Mouse (Mus musculus): ENCODE data around the gene Pcnx3. TPM values are rescaled to one million over a fixed set of nuclear protein-coding genes. Genes with fewer than 3 reads are reported as not detected.
A peak's percentile ranks its signal among the peaks of the same experiment; 100 is the strongest.

The Pcnx3 gene
- polyA plus RNA-seq, 1 experiment from 2014 or later, result 20.9 TPM

DNA sequence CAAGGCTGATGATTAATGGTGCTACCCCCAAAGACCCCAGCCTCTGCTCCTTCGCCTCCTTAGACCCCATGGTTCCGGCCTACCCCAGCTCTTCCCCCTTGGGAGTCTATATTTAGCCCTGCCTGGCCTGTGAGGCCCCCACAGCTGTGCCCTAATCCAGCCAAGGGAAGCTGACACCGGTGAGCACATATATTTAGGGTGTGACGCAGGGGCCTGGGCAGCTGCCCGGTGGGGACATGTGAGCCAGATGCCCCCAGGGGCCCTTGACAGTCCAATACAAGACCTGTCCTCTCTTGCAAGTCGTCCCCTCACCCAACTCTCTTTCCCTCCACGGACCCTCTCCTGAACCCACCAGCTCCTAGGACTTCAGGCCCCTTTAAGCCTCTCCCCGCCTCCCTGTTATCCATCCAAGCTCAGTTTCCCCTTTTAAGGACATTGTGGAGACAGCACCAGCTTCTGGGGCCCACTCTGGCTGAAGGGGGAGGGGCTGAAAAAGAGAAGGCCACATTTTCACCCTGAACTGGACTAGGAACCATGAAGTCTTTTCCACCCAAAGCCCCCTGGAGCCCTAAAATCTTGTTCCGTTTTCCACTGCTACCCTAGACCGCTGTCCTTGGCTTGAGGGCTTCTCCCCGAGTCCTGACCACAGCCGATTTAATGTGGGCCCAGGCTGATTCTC is 36.5 kb upstream of the Pcnx3 start:
- H3K9ac ChIP-seq, result peak overlapping the region; percentile 51
- H3K4me1 ChIP-seq, result peaks cover 56% of the 10 kb centered on the region
- peak overlapping the region; percentile 78 for H3K4me2 ChIP-seq
- 60% methylated on average over 12 of the region's 12 CpGs for WGBS
- no peaks in the 10 kb centered on the region for H3K9me3 ChIP-seq
- peak overlapping the region; percentile 46 for H3K4me3 ChIP-seq
- peak overlapping the region; percentile 82 for H3K27ac ChIP-seq
- peak; percentile 27 for ATAC-seq (ENCODE audit: insufficient number of reproducible peaks, low FRiP score, low TSS enrichment, low read depth)
- peaks cover 42% of the 10 kb centered on the region for H3K36me3 ChIP-seq
- no peaks in the 10 kb centered on the region for H3K27me3 ChIP-seq

DNA sequence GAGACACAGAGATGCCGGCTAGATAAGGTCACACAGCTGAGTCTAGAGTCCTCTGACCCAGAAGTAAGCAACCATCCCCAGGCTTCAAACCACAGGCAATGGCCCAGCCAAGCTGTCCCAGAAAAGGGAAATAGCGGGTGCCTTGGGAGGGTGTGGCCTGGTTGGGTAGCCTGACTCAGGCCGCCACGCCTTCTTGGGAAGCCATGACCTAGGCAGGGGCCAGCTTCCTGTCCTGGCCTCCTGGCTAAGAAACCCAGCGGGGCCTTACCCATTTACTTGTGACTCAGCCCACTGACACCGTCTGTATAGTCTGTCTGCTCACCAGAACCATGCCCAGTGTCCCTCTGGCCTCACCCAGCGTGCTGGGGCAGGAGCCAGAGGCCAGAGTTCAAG is 35.8 kb upstream of the Pcnx3 start:
- peak overlapping the region; percentile 46 for H3K4me3 ChIP-seq
- peak overlapping the region; percentile 82 for H3K27ac ChIP-seq
- H3K4me2 ChIP-seq, result peak overlapping the region; percentile 78
- H3K36me3 ChIP-seq, result peaks cover 48% of the 10 kb centered on the region
- 67% methylated on average over 7 of the region's 7 CpGs for WGBS
- H3K9ac ChIP-seq, result peak overlapping the region; percentile 51; the same call in 1 of the 2 replicates
- no peaks in the 10 kb centered on the region for H3K9me3 ChIP-seq
- no peaks in the 10 kb centered on the region for H3K27me3 ChIP-seq
- peaks cover 49% of the 10 kb centered on the region for H3K4me1 ChIP-seq
- ATAC-seq (ENCODE audit: insufficient number of reproducible peaks, low FRiP score, low TSS enrichment, low read depth), result no peak

DNA sequence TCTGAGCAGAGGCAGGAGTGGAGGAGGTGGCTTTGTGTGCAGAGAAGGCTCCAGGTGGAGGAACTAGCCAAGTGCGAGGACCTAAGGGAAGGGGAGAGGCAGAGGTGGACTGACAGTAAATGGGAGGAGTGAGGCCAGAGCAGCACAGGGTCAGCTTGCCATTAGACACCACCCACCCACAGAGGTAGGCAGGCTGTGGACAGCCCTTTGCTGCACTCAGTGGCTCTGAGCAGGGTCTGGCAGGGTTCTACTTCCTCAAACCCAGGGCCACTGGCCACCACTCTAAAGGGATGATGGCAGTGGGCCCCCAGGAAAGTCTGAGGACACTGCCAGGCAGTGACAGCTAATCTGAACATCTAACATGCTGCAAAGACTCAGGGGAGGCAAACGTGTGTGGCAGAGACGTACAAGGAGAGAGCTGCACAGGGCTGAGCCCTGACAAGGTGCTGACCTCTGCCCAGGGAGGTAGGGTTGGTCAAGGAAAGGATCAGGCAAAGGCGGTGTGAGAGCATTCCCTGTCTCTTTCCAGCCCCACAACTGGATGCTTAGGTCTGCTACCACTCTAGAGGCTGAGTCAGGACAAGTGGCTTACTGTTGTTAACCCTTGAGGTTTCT is 35.3 kb upstream of the Pcnx3 start:
- no peaks in the 10 kb centered on the region for H3K9me3 ChIP-seq
- ATAC-seq (ENCODE audit: insufficient number of reproducible peaks, low FRiP score, low TSS enrichment, low read depth), result no peak
- H3K4me3 ChIP-seq, result peak overlapping the region; percentile 46
- no peaks in the 10 kb centered on the region for H3K27me3 ChIP-seq
- 70% methylated on average over 4 of the region's 4 CpGs for WGBS
- peak overlapping the region; percentile 82 for H3K27ac ChIP-seq
- no peak overlapping the region for H3K9ac ChIP-seq
- H3K4me2 ChIP-seq, result peak overlapping the region; percentile 78
- peaks cover 53% of the 10 kb centered on the region for H3K36me3 ChIP-seq
- H3K4me1 ChIP-seq, result peaks cover 49% of the 10 kb centered on the region

DNA sequence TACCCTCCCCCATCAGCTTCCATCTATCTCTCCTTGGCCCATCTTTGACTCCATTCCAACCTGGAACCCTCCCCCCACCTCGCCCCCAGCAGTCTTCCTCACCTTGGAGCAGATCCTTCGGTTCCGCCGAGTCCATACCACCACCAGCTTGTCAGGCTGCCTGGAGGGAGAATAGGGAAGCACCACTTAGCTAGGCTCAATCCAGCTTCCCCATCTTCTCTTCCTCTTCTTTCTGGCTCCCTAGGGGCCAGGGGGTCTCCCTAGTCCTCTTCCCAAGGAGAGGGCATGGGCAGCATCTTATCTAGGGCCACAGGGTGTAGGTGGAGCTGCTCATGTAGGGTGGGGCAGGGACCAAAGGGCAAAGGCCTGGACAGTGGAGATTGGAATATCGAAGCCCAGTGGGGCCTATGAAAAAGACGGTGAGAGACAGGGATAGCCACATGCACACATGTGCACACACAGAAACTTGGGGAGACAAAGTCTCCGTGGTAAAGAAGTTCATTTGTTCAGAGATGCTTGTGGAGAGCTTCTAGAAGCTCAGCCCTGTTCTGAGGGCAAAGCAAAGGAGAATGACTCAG is 34.2 kb upstream of the Pcnx3 start:
- Histone ChIP-seq H3K9me3 (no peaks in the 10 kb centered on the region), H3K36me3 (peaks cover 64% of the 10 kb centered on the region), H3K27me3 (no peaks in the 10 kb centered on the region), H3K4me3 (no peak overlapping the region), H3K9ac (no peak overlapping the region), H3K4me2 (no peak overlapping the region), H3K4me1 (peaks cover 40% of the 10 kb centered on the region), H3K27ac (no peak overlapping the region)
- ATAC-seq (ENCODE audit: insufficient number of reproducible peaks, low FRiP score, low TSS enrichment, low read depth), result no peak
- WGBS, result 88% methylated on average over 7 of the region's 7 CpGs

DNA sequence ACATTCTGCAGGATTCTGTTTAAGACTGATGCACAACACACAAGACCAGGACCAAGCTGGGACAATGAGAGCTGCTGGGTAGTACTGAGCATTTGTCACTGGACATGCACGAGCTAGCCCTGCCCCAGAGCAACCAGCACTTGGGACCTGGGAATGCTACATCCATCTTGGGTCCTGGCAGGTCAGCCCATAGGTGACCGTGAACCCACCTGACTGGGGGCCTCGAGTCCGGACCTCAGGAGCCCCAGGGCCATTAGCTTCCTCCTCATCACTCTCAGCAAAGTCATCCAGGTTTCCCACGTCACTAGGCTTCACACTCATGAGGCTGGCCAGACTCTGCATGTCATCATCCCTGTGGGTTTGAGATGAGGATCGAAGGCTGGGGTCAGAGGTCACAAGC is 32.5 kb upstream of the Pcnx3 start:
- H3K9me3 ChIP-seq, result no peaks in the 10 kb centered on the region
- no peak overlapping the region for H3K4me3 ChIP-seq
- H3K4me1 ChIP-seq, result peaks cover 31% of the 10 kb centered on the region
- H3K27me3 ChIP-seq, result no peaks in the 10 kb centered on the region
- no peak overlapping the region for H3K27ac ChIP-seq
- ATAC-seq (ENCODE audit: insufficient number of reproducible peaks, low FRiP score, low TSS enrichment, low read depth), result no peak
- 93% methylated on average over 6 of the region's 6 CpGs for WGBS
- no peak overlapping the region for H3K4me2 ChIP-seq
- no peak overlapping the region for H3K9ac ChIP-seq
- peaks cover 75% of the 10 kb centered on the region for H3K36me3 ChIP-seq

DNA sequence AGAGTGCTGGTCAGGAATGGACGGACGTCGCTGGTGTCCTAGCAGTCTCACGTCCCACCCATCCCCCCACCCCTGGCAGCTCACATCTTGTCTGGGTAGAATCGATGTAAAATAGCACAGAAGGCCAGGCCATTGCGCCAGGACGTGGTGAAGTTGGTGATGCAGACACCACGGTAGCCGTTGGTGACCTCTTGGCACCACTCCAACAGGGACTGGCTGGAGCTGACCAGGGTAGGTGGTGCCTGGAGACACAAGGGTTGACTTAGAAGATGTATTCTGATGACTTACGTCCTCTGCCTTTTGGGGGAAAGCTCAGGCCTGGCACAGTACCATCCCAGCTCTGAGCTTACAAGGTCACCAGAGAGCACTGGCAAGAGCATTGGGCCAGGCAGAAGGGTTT is 28.2 kb upstream of the Pcnx3 start:
- Histone ChIP-seq H3K9me3 (no peaks in the 10 kb centered on the region), H3K4me2 (no peak overlapping the region), H3K36me3 (peaks cover 74% of the 10 kb centered on the region), H3K27ac (no peak overlapping the region), H3K4me3 (no peak overlapping the region), H3K9ac (no peak overlapping the region), H3K4me1 (peaks cover 38% of the 10 kb centered on the region), H3K27me3 (no peaks in the 10 kb centered on the region)
- WGBS, result 62% methylated on average over 10 of the region's 10 CpGs
- ATAC-seq (ENCODE audit: insufficient number of reproducible peaks, low FRiP score, low TSS enrichment, low read depth), result no peak

DNA sequence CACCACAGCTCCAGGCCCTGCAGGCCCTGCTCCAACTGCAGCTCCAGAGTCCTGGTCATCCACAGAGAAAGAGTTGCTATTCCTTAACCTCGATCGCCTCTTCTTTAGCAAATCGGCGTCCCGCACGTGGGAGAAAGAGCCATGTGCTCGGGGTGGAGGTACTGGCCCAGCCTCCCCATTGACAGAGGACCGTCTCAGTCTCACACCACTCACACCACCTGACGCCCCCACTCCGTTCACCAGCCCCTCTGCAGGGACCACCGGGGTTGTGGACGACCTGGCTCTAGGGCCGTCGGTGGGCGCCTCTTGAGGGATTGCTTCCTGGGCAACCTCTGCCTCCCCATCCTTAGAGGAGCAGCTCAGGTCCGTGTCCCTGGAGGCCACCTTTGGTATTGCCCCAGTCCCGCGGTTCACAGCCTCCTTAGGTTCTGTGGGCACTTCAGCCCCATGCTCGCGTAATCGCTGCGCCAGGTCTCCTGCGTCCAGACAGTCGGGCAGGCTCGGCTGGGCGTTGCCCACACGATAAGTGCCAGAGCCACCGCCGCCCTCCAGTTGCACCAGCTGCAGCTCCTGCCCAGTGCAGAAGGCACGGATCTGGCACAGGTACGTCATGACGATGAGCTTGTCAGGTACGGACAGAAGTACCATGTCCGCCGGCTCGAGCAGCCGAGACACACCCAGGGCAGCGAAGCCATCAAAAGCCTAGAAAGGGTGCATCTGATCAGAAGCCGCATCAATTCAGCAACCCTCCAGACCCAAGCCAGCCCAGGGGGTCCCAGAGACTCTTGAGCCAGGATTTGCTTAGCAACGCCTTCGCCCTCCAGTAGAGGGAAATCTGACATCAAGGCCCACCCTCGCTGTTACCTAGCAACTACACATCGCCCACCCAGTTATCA is 27.3 kb upstream of the Pcnx3 start:
- Histone ChIP-seq H3K9me3 (no peaks in the 10 kb centered on the region), H3K27me3 (no peaks in the 10 kb centered on the region), H3K27ac (no peak overlapping the region), H3K4me1 (peaks cover 41% of the 10 kb centered on the region), H3K36me3 (peaks cover 70% of the 10 kb centered on the region), H3K9ac (0 out of 2 replicates have a peak overlapping the region, but pooled peaks have one; percentile 10), H3K4me3 (no peak overlapping the region), H3K4me2 (no peak overlapping the region)
- WGBS, result 33% methylated on average over 43 of the region's 43 CpGs
- no peak for ATAC-seq (ENCODE audit: insufficient number of reproducible peaks, low FRiP score, low TSS enrichment, low read depth)

DNA sequence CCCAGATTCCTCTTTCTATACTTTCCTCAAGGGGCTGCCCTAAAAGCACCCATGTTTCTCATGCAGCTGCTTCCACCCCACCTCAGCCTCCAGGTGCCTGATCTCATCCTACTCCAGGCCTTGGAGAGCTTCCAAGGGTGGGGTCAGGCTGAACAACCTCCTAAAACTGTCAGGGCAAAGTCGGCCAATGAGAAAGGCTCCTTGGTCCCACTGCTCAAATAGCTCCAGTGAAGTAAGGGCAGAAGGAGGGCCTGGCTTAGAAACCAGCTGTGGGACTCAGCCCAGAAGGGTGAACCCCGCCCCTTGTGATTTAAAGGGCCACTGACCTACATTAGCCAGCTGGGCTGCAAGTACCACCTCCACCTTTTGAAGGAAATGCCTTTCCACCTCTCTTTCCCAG is 25.0 kb upstream of the Pcnx3 start:
- ATAC-seq (ENCODE audit: insufficient number of reproducible peaks, low FRiP score, low TSS enrichment, low read depth), result peak; percentile 64; the same call in 1 of the 2 replicates
- Histone ChIP-seq H3K9me3 (no peaks in the 10 kb centered on the region), H3K4me1 (peaks cover 41% of the 10 kb centered on the region), H3K27me3 (no peaks in the 10 kb centered on the region), H3K4me3 (no peak overlapping the region), H3K27ac (peak overlapping the region; percentile 75), H3K4me2 (peak overlapping the region; percentile 14), H3K36me3 (peaks cover 67% of the 10 kb centered on the region), H3K9ac (no peak overlapping the region)
- 0% methylated on average over 2 of the region's 2 CpGs for WGBS

DNA sequence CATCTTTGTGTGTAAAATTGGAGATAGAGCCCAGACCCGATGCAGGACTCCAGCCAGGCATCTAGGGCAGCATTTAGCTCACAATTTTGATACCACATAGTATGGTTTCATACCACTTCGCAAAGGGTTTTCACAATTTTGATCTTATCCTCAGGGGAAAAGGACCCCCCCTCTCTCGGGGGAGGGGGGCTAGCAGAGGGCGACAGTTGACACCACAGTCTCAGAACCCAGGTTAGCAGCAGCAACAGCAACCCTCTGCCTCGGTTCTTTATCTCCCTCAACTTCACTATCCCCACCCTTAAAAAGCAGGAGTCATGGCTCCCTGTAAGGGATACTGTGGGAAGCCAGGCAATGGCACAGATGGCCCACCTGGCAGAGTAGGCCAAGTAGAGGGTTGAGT is 24.5 kb upstream of the Pcnx3 start:
- H3K4me2 ChIP-seq, result peak overlapping the region; percentile 14
- H3K27ac ChIP-seq, result peak overlapping the region; percentile 75
- no peaks in the 10 kb centered on the region for H3K27me3 ChIP-seq
- H3K9ac ChIP-seq, result no peak overlapping the region
- H3K9me3 ChIP-seq, result no peaks in the 10 kb centered on the region
- 67% methylated on average over 5 of the region's 5 CpGs for WGBS
- peaks cover 41% of the 10 kb centered on the region for H3K4me1 ChIP-seq
- H3K4me3 ChIP-seq, result no peak overlapping the region
- ATAC-seq (ENCODE audit: insufficient number of reproducible peaks, low FRiP score, low TSS enrichment, low read depth), result 0 out of 2 replicates have a peak, but pooled peaks have one; percentile 6
- H3K36me3 ChIP-seq, result peaks cover 67% of the 10 kb centered on the region

DNA sequence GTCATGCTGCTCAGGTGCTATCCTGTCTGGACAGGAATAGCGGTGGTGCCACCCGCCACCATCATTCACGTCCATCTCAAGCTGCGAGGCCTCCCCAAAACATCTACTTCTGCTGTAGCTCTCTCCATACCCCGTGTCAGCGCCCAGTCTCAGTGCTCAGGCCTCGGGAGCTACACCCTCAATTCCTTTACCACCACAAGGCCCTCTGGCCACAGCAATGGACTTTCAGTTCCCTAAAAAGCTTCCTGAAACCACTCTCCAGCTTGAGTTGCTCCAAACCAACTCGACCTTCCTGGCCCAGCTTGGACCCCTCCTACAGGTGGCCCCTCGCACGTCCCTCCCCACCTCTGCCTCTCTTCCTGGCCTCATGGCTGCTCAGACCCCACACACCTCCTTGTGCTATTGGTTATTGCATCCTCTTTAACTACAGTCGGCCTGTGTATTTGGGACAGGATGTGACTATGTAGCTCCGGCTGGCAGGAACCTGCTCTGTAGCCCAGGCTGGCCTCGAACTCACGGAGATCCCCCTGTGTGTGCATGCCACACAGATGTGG is 23.3 kb upstream of the Pcnx3 start:
- Histone ChIP-seq H3K27me3 (no peaks in the 10 kb centered on the region), H3K4me1 (peaks cover 40% of the 10 kb centered on the region), H3K9me3 (no peaks in the 10 kb centered on the region), H3K27ac (no peak overlapping the region), H3K4me3 (no peak overlapping the region), H3K4me2 (no peak overlapping the region), H3K9ac (no peak overlapping the region), H3K36me3 (peaks cover 67% of the 10 kb centered on the region)
- ATAC-seq (ENCODE audit: insufficient number of reproducible peaks, low FRiP score, low TSS enrichment, low read depth), result no peak
- 90% methylated on average over 14 of the region's 14 CpGs for WGBS

DNA sequence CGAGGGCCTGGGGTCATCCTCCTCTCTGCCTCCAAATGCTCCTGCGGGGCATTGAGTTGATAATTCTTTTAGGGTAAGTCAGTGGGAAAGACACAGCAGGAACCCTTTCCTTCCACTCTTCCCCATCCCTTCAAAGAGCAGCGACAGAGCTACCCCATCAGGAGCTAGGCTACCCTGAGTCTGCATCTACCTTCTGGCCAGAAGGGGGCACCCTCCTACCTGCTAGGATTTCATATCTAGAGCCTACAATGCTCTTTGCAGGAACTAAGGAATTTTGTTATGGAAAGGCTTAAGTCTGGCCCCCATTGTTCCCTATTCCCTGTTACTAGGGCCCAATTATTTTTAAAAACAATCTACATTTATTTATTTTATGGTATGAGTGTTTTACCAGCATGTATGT is 22.5 kb upstream of the Pcnx3 start:
- H3K27ac ChIP-seq, result no peak overlapping the region
- 21% methylated on average over 3 of the region's 3 CpGs for WGBS

More for the DNA sequence above, 22.5 kb upstream of the Pcnx3 start:
- ATAC-seq (ENCODE audit: insufficient number of reproducible peaks, low FRiP score, low TSS enrichment, low read depth), result no peak
- peaks cover 35% of the 10 kb centered on the region for H3K4me1 ChIP-seq
- peaks cover 71% of the 10 kb centered on the region for H3K36me3 ChIP-seq
- H3K4me3 ChIP-seq, result no peak overlapping the region
- no peak overlapping the region for H3K4me2 ChIP-seq
- H3K9me3 ChIP-seq, result no peaks in the 10 kb centered on the region
- no peaks in the 10 kb centered on the region for H3K27me3 ChIP-seq
- H3K9ac ChIP-seq, result no peak overlapping the region

All from limb, embryonic 15.5 days (tissue).